Mouse (Mus musculus) c-Kit-negative CD71-positive TER-119-positive erythroid progenitor cells, embryonic 14.5 days (primary cell): ENCODE data around the gene Map2k4.
A peak's percentile ranks its signal among the peaks of the same experiment; 100 is the strongest.

Experiments used
- DNase-seq: peaks from one replicate; pipeline ENCODE4 v3.0.0-alpha.2; 2013; ENCODE audit warnings: low read depth, low spot score

Gene Map2k4

GRCm38 (mm10) chr11:65712754-65713306 is 75.3 kb downstream of the Map2k4 start:
- DNase-seq = no peak

DNA sequence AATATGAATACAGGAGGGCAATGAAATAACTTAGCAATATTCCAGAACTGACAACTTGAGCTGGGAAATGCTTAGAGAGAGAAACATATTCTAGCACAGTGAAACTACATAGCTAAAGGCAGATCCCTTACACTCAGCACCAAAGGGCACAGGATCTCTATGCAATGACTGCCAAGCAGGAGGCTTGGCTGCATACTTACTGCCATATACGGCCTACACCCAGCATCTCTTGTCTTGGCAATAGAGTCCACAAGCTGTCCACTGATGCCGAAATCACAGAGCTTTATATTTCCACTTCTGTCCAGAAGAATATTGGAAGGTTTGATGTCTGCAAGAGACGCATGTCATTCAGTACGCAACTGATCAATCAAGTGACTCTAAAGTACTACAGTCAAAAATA is 81.3 kb downstream of the Map2k4 start:
- no peak for DNase-seq

DNA sequence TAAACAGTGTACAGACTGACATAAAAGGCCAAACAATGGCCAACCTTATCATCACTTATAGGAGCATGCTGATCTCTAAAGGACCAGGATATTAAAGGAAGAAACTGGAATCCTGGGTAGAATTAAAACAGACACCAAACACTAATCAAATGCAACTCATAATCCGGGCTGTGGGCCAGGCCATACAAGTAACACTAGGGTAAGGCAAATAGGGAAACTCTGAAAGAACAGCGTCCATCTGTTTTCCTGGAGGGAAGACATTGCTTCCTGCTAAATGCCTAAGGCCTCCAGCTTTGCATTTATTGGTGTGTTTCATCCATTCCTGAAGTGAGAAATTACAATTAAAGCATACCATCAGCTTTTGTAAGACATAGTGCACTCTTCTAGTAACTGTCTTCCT is 81.9 kb downstream of the Map2k4 start:
- no peak for DNase-seq

DNA sequence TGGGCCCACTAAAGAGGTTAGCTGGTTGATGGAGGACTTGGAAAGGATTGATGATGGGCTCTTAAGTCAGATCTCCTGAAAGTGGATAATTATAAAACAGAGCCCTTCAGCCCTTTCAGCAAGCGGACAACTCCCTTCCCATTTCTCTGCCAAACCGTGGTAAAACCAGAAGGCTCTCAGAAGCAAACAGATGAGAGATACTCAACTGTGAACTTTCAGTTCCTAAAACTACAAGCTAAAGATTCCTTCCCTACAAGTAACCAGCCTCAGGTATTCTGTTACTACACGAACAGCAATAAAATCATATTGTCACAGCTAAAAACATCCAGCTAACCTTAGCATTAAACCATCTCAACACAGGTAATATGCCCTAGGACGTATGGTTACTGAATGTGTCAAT is 83.2 kb downstream of the Map2k4 start:
- DNase-seq = no peak

DNA sequence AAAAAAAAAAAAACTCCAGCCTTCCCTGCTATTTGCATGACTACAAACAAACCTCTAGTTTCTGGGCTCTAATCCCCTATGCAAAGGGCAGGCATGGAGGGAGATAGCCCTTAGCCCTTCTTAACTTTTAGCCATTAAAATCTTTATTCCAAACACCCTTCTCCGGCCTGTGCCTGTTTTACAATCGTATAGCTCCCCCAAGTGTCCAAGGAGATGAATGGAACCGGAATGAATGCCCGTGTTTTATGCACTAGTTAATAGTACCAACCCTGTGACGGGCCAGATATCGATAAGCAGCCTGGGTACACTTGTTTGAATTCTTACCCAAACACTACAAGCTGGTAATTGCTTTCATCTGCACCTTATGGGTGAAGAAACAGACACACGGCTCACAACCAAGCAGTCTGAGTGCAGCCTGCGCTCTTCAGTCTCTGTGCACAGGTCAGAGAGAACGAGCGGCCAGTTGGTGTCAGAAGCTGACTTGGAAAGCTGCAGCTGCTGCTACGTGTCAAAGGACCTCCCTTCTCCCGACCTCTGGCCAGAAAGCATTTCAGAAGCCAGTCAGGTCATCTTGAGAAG is 109.2 kb downstream of the Map2k4 start:
- no peak for DNase-seq

DNA sequence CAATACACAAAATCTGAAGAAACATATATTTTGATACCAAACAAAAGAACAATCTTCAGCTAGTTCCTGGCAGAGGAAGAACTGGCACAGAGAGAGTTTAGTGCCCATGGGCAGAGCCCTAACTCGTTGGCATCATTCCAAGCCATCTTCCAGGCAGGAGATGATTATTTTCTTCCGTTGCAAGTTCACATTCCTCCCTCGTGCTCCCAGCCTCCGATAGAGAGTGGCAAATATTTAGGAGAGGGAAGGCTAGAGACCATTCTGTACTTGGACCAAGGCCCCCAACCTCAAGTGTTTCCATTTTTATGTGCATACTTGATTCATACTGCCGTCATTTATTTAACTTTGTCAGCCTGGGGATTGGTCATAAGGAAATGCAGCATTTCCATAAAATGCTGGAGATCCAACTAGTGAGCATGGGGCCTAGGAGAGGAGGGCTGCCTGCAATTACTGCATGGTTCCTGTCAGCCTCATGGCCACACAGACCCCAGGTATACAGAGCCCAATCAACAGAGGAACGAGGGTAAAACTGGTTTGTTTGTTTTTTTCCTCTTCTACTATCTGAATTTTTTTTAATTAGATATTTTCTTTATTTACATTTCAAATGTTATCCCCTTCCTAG is 120.6 kb downstream of the Map2k4 start:
- no peak for DNase-seq

GRCm38 (mm10) chr11:65664903-65665302 is 123.2 kb downstream of the Map2k4 start:
- no peak for DNase-seq

DNA sequence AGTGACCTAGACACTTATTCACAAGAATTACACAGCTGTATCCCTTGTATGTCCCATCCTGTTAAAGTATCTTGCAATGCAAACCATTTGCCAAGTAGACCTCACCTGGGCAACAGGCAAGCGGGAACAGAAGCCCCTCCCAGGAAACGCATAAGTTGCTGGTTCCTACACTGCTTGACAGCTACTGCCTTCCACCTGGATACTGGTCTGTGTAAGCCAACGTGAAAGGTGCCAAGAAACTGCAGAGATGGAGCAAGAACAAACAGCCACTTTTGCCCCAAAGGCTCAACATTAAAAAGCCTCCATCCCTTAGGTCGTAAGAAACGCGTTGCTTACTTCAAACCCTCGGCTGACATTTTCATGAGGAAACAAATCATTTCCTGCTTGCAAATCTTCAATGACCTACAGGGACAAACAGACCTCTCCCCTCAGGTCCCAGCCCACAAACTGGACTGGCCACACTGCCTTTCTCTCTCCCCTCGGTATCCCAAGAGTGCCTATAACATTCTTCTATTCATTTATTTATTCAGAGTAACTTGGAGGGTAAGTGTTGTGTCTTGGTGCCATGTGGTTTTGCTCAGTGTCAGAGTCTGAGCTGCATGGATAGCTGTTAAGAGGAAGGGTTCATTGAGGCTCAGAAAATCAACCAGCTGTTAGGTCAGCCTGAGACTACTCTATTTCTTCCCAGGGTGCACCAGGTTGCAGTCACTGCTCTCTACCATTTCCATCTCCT is 126.1 kb downstream of the Map2k4 start:
- DNase-seq = no peak

DNA sequence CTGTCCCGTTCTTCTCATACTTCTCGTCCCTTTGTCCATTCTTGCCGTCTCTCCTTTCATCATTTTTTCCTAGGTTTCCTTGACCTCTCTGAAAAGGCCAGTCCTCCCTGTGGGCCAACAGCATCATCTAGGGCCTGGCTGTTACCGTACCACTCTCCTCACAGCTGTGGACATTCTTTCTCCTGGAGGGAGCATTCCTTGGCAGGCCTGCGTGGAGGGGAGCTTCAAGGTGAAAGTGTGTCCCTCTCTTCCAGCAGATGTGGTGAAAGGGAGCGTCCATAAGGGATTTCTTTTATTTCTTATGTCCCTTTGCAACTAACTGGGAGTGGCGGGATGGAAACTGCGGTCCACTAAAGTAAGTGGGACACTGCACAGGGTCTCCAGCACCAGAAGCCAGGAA is 134.2 kb downstream of the Map2k4 start:
- no peak for DNase-seq

GRCm38 (mm10) chr11:65651426-65651825 is 136.7 kb downstream of the Map2k4 start:
- no peak for DNase-seq

DNA sequence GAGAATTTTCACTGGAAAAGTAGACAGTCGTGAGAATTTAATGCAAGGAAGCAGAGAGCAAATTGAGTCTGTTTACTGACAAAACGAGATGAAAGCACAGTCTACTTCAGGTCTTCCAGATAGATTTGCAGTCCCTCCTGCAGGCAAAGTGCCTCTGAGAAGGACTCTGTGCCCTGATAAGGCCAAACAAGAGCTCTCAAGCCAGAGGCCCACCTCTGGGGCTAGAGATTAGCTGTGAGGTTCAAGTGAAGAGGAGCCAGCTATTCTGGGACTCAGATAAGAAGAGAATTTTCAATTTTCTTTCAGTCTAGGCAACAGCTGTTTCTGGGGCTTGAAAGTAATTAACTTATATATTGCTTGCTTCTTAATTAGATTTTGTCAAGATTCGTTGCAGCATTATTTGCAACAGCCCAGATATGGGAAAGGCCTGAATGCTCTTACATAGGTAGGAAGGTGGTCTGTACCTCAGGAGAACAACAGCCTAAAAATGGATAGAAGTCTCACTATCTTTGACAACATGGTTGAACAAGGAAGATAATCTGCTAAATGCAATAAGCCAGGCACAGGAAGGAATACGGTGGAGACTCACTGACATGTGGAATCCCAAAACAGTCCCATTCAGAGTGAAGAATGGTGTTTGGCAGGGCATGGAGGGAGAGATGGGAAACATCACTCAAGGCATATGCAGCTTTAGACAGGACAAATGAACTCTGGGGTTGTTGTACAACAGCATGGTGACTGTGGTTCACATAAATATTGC is 138.0 kb downstream of the Map2k4 start:
- peak; percentile 56 for DNase-seq

DNA sequence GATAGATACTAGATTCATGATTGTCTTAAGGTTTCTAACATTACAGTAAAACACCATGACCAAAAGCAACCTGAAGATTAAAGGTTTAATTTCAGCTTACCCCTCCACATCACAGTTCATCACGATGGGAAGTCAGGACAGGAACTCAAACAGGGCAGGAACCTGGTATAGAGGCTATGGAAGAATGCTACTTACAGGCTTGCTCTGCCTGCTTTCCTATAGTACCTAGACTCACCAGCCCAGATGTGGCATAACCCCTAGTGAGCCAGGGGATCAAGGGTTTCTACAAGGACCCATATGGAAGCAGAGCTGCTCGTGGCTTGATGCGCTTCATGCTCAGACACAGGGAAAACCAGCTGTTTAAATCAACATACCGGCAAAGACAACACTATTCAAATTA is 138.6 kb downstream of the Map2k4 start:
- no peak for DNase-seq

DNA sequence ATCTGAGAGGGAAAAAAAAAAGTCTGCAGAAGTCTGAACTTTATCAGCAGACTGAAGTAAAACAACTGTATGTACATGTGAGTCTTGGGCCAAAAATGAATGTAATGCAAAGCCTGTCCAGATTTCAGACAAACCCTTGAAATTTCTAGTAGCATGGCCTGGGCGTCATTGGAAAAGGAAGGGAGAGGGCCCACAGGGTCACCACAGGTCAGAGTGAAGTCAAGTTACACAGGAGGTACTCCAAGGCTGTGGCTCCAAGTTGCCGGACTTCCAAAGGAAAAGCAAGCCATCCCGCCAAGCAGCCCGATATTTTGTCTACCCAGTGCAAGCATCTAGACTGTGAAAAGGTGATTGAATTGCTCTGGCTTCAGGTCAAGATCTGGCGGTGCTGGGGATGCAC is 141.8 kb downstream of the Map2k4 start:
- no peak for DNase-seq

- DNase-seq = no peak
These were observed 143.6 kb downstream of the Map2k4 start for GRCm38 (mm10) chr11:65644539-65644938.

GRCm38 (mm10) chr11:65640261-65640660 is 147.8 kb downstream of the Map2k4 start:
- DNase-seq = no peak
